Mouse (Mus musculus) intestine, postnatal 0 days (tissue): ENCODE results near the gene Chd1. TPM values are rescaled to one million over a fixed set of nuclear protein-coding genes. Genes with fewer than 3 reads are reported as not detected.

ENCODE experiments used
- ATAC-seq: fragments of 200-750 bp; cut with Nextera tagmentation; 2 replicates; pipeline ENCODE4 v1.8.0; 2017; ENCODE audit warnings: mild to moderate bottlenecking, moderate TSS enrichment, moderate library complexity
- H3K27ac ChIP-seq: fragments of 300-500 bp; sonication (generic); 2 replicates; pipeline ENCODE4 v1.5.1; 2014; ENCODE audit warnings: mild to moderate bottlenecking, low read depth, low read length, moderate library complexity
- H3K27me3 ChIP-seq: fragments of 300-500 bp; sonication (generic); replicated peaks from 2 replicates; pipeline ENCODE4 v1.6.1; 2014; ENCODE audit warnings: low read length, mixed read lengths; ENCODE audit not compliant: control insufficient read depth, insufficient read depth
- H3K36me3 ChIP-seq: fragments of 300-500 bp; sonication (generic); 2 replicates; pipeline ENCODE4 v1.6.1; 2014; ENCODE audit warnings: mild to moderate bottlenecking, moderate library complexity; ENCODE audit not compliant: control insufficient read depth, insufficient read depth
- H3K4me1 ChIP-seq: fragments of 300-500 bp; sonication (generic); replicated peaks from 2 replicates; pipeline ENCODE4 v1.6.1; 2014; ENCODE audit warnings: antibody characterized with exemption, low read length, mixed read lengths; ENCODE audit not compliant: control insufficient read depth, insufficient read depth
- H3K4me2 ChIP-seq: fragments of 300-500 bp; sonication (generic); replicated peaks from 2 replicates; pipeline ENCODE4 v1.6.1; 2014; ENCODE audit warnings: low read depth, mild to moderate bottlenecking, moderate library complexity
- H3K4me3 ChIP-seq: fragments of 300-500 bp; sonication (generic); 2 replicates; pipeline ENCODE4 v1.5.1; 2014; ENCODE audit warnings: low read depth, low read length
- H3K9ac ChIP-seq: fragments of 300-500 bp; sonication (generic); 2 replicates; pipeline ENCODE4 v1.6.1; 2014; ENCODE audit warnings: mild to moderate bottlenecking, low read depth, low read length
- H3K9me3 ChIP-seq: fragments of 300-500 bp; sonication (generic); 2 replicates; pipeline ENCODE4 v1.6.1; 2016; ENCODE audit warnings: mixed run types; ENCODE audit not compliant: control insufficient read depth
- CTCF ChIP-seq: sonication (generic); IDR thresholded peaks from 2 replicates; pipeline ENCODE4 v1.5.1; 2016; ENCODE audit warnings: low read depth, mild to moderate bottlenecking, control low read depth, antibody characterized with exemption, moderate library complexity
- WGBS: fragments of 180-500 bp; shearing (Covaris S2); extraction: QIAGEN DNeasy Blood & Tissue Kit; methylation state at CpG from one replicate; pipeline ENCODE4 v1.1.7; 2014; 5-methylcytosine and 5-hydroxymethylcytosine counted together
- polyA plus RNA-seq: library from polyadenylated mRNA; unstranded; fragments of >200 nt; fragmentation: Nextera tagmentation; extraction: Ambion mirVana; gene quantifications from 2 replicates; pipeline ENCODE4 v1.2.1, GENCODE M21; 2015

The Chd1 gene
- 14.1 and 16.1 TPM in 2 replicates for polyA plus RNA-seq

DNA sequence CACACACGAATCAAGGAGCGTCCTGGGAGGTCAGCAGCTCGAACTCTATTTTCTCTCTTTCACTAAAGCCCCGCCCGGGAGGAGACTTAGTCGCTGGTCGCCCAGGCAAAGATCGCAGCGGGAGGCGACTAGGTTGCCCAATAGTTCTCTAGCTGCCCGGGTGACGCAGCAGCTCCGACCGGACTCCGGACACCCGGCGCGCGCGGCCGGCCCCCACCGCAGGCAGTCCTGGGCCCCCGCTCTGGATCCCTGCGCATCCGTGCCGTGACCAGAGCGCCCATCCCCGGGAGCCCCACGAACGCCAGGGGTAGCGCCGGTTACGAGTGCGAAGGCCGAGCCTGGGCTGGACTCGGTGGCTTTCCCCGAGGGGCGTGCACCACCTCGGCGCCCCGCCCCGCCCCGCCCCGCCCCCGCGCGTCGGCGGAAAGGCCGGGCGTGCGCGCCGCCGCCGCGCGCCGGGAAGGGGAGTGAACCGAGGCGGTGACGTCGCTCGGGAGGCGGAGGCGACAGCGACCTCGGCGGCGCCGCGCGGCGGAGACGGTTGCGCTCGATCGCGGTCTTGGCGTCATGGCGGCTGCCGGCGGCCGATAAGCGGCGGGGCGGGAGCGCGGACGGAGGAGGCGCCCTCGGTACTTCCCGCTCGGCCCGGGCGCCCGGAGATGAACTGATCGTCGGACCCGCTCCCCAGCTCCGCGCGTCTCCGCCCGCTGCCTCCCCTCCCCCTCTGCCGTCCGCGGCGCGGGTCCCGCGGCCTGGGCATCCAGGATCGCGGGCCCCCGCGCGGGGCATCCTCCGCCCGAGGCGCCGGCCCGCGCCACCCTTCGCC, at the start of gene Chd1:
Gene Chd1, plus strand, starts transcription at position 493 of the 826 bp plus-strand sequence.
- no peaks in the 10 kb centered on the region for H3K27me3 ChIP-seq
- H3K36me3 ChIP-seq: peaks cover 8% of the 10 kb centered on the region
- WGBS: 0% methylated on average over 101 of the region's 124 CpGs
- ATAC-seq: peak; percentile 97
- H3K4me3 ChIP-seq: peak within 1 kb of the TSS; percentile 98
- TF ChIP-seq CTCF: peak; percentile 28; the same call in 1 of the 2 replicates
- H3K9ac ChIP-seq: peak within 1 kb of the TSS; percentile 85
- no peaks in the 10 kb centered on the region for H3K9me3 ChIP-seq
- peak within 1 kb of the TSS; percentile 98 for H3K27ac ChIP-seq
- H3K4me2 ChIP-seq: peak within 1 kb of the TSS; percentile 89
- H3K4me1 ChIP-seq: peaks cover 3% of the 10 kb centered on the region; the same call in 1 of the 2 replicates

DNA sequence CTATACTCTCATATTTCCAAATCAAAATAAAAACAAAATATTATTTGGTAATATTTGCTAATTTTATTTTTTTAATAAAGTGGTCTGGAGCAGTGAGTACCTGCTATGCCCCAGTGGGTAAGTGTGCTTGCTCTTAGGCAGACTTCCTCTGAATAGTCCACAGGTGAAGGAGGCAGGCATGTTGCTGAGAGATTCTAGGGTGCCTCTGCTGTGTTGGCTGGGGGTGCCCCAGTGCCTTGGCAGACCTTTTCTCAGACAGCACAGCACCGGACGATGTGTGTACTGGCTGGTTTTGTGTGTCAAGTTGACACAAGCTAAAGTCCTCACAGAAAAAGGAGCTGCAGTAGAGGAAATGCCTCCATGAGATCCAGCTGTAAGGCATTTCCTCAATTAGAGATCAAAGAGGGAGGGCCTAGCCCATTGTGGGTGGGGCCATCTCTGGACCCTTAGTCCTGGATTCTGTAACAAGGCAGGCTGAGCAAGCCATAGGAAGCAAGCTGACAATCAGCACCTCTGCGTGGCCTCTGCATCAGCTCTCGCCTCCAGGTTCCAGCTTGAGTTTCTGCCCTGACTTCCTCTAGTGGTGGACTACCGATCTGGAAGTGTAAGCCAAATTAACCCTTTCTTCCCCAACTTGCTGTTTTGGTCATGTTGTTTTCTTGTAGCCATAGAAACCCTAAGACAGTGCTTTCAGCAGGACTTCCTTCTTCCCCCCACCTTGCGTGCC, 47.7 kb upstream of the Chd1 start:
- no peak overlapping the region for H3K27ac ChIP-seq
- peak overlapping the region; percentile 48 for H3K4me2 ChIP-seq
- H3K4me1 ChIP-seq: peaks cover 4% of the 10 kb centered on the region; the same call in 1 of the 2 replicates
- no peaks in the 10 kb centered on the region for H3K27me3 ChIP-seq
- WGBS: 10% methylated on average over 6 of the region's 6 CpGs
- no peak overlapping the region; the same call in 1 of the 2 replicates for H3K9ac ChIP-seq
- peak; percentile 53 for TF ChIP-seq CTCF
- no peaks in the 10 kb centered on the region for H3K36me3 ChIP-seq
- H3K9me3 ChIP-seq: no peaks in the 10 kb centered on the region
- H3K4me3 ChIP-seq: no peak overlapping the region
- ATAC-seq: peak; percentile 94

GRCm38 (mm10) chr17:15672870-15673269, 31.9 kb upstream of the Chd1 start:
- no peak for TF ChIP-seq CTCF
- no peak for ATAC-seq
- Histone ChIP-seq H3K9ac (no peak overlapping the region), H3K9me3 (no peaks in the 10 kb centered on the region), H3K4me1 (no peaks in the 10 kb centered on the region), H3K36me3 (no peaks in the 10 kb centered on the region), H3K27me3 (no peaks in the 10 kb centered on the region), H3K27ac (no peak overlapping the region), H3K4me3 (no peak overlapping the region), H3K4me2 (no peak overlapping the region)
- WGBS: 55% methylated on average over 5 of the region's 5 CpGs

DNA sequence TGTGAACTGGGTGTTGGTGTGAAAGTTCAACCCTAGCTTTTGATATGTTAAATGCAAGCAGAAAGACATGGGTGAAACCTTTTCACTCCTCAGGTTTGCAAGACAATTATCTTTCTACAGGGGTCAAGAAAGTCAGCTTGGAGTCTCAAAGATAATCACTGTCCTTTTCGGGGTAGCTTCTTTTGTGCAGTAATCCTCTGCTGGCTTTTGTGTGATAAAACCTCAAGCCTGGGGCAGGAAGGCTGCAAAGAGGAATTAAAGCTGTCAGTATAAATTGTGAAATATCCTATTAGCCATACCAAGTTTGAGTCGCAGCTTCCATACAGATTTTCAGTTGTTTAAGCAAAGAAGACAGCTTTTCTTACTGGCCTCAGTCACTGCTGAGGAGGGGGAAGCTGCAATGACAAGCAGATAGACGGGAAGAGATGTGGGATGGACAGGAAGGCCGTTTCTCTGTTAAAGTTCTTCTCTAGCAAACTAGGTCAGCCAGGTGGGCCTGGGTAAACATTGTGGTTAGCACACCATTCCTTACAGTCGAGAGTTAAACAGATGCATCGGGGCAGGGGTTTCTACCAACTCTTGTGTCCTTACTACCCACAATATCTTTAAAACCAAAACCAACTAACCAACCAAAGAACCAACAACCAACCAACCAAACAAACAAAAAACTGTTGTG, 26.7 kb upstream of the Chd1 start:
- Histone ChIP-seq H3K4me3 (no peak overlapping the region), H3K4me2 (no peak overlapping the region), H3K27ac (no peak overlapping the region), H3K9ac (no peak overlapping the region), H3K4me1 (no peaks in the 10 kb centered on the region), H3K27me3 (no peaks in the 10 kb centered on the region), H3K9me3 (no peaks in the 10 kb centered on the region), H3K36me3 (no peaks in the 10 kb centered on the region)
- WGBS: 30% methylated on average over 6 of the region's 6 CpGs
- no peak for TF ChIP-seq CTCF
- no peak for ATAC-seq

DNA sequence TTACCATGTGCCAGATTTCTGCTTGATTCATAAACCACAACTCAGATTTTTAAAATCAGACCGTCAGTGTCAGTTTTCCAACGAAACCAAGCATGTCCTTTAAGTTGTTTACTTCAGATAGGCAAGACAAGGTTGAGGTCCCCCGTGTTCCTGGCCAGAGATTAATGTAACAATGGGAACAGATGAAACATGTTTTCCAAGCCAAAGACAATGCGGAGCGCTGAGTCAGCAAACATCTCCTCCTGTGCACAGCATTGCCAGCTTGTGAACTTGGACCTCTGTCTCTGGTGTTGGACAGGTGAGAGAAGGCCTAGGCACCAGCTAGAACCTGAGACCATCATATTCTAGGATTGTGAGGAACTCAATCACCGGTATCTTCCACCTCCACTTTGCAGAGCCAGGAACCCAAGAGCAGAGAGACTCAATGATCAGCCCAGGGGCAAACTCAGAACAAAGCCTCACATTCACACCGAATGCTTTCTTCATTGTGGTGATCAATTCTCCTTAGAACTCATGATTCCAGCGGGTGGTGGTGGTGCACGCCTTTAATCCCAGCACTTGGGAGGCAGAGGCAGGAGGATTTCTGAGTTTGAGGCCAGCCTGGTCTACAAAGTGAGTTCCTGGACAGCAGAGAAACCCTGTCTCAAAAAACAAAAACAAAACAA, 24.7 kb upstream of the Chd1 start:
- no peak overlapping the region for H3K4me3 ChIP-seq
- 85% methylated on average over 9 of the region's 9 CpGs for WGBS
- no peaks in the 10 kb centered on the region for H3K27me3 ChIP-seq
- no peak overlapping the region for H3K9ac ChIP-seq
- H3K9me3 ChIP-seq: no peaks in the 10 kb centered on the region
- H3K27ac ChIP-seq: no peak overlapping the region
- TF ChIP-seq CTCF: no peak
- no peak for ATAC-seq
- H3K36me3 ChIP-seq: no peaks in the 10 kb centered on the region
- no peak overlapping the region for H3K4me2 ChIP-seq
- no peaks in the 10 kb centered on the region for H3K4me1 ChIP-seq
